Mouse (Mus musculus): Measurements from ENCODE around the gene Irf1. TPM values are rescaled to one million over a fixed set of nuclear protein-coding genes. Genes with fewer than 3 reads are reported as not detected.

Irf1 gene
- polyA plus RNA-seq, 1 experiment from 2014 or later, result 2.5 TPM

DNA sequence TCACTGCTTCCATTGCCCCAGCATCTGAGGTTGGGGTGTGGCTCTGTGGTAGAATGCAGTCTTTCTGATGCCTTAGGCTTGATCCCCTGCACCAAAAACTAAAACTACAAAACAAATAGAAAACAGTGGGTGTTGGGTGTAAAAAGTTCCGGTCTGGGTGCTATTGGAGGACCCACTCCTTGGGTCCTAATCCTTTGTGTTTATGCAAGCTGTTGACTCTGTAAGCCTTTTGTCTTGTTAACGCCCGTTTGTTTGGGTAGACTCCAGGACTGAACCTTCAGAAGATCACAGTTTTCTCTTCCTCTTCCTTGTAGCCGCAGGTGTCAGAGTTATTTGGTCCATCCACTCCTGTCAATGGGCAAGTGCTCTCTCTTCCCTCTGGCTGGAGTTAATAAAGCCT is 30.2 kb downstream of the Irf1 start:
- WGBS, result 67% methylated on average over 4 of the region's 4 CpGs
- no peak for ATAC-seq
- no peaks in the 10 kb centered on the region for H3K36me3 ChIP-seq (ENCODE audit: control insufficient read depth, insufficient read depth)

DNA sequence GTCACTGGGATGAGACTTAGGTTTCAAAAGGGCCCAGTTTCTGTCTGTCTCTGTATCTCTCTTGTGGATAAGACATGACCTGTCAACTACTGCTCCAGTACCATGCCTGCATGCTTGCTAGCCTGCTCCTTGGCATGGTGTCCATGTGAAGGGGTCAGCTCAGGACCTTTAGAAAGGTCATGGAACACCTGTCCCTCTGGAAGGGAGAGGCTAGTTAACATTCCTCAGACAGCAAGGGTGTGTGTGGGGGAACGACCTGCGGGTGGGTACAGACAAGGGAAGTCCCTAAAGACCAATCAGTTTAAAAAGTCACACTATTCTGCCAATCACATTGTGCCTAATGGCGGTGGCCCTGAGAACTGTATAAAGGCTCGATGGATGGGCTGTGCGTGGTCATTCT is 31.2 kb downstream of the Irf1 start:
- Histone ChIP-seq H3K4me3 (replicated peaks; ENCODE audit: low read length) (no peak overlapping the region), H3K4me1 (replicated peaks; ENCODE audit: control insufficient read depth, insufficient read depth, low read length) (no peaks in the 10 kb centered on the region), H3K27me3 (replicated peaks; ENCODE audit: control insufficient read depth, insufficient read depth, low read length) (no peaks in the 10 kb centered on the region), H3K27ac (ENCODE audit: low read length) (no peak overlapping the region), H3K4me2 (ENCODE audit: low read length) (no peak overlapping the region), H3K36me3 (ENCODE audit: control insufficient read depth, insufficient read depth) (no peaks in the 10 kb centered on the region), H3K9me3 (ENCODE audit: control insufficient read depth, low read length) (no peaks in the 10 kb centered on the region), H3K9ac (replicated peaks; ENCODE audit: low read depth, low read length) (no peak overlapping the region)
- WGBS, result 95% methylated on average over 5 of the region's 5 CpGs
- ATAC-seq, result no peak

More for the DNA sequence above, 30.2 kb downstream of the Irf1 start:
- no peak overlapping the region for H3K4me3 ChIP-seq (replicated peaks; ENCODE audit: low read length)
- H3K9ac ChIP-seq (replicated peaks; ENCODE audit: low read depth, low read length), result no peak overlapping the region
- no peaks in the 10 kb centered on the region for H3K9me3 ChIP-seq (ENCODE audit: control insufficient read depth, low read length)
- H3K4me1 ChIP-seq (replicated peaks; ENCODE audit: control insufficient read depth, insufficient read depth, low read length), result no peaks in the 10 kb centered on the region
- H3K27ac ChIP-seq (ENCODE audit: low read length), result no peak overlapping the region
- H3K27me3 ChIP-seq (replicated peaks; ENCODE audit: control insufficient read depth, insufficient read depth, low read length), result no peaks in the 10 kb centered on the region
- no peak overlapping the region for H3K4me2 ChIP-seq (ENCODE audit: low read length)

DNA sequence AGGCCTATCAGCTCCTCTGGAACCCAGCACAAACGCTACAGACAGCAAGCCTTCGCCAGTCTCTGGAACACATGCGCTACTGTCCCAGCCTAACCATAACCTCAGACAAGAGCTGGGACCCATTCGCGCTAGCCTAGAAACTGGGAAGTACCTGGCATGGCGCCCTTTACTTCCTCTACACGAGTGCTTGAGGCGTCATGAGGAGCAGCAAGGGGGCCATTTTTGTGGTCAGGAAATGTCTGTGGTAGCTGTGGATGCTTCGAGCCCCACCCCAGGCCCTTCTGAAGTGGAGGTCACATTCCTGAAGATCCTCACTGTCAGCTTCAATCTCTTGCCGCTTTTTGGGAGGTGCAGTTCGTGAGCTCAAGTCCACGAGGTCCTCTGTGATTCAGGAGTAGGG is 33.3 kb downstream of the Irf1 start:
- 90% methylated on average over 12 of the region's 12 CpGs for WGBS
- H3K9me3 ChIP-seq (ENCODE audit: control insufficient read depth, low read length), result no peaks in the 10 kb centered on the region
- H3K4me3 ChIP-seq (replicated peaks; ENCODE audit: low read length), result no peak overlapping the region
- H3K9ac ChIP-seq (replicated peaks; ENCODE audit: low read depth, low read length), result no peak overlapping the region
- H3K4me2 ChIP-seq (ENCODE audit: low read length), result no peak overlapping the region
- no peak for ATAC-seq
- no peaks in the 10 kb centered on the region for H3K4me1 ChIP-seq (replicated peaks; ENCODE audit: control insufficient read depth, insufficient read depth, low read length)
- H3K27ac ChIP-seq (ENCODE audit: low read length), result no peak overlapping the region
- H3K36me3 ChIP-seq (ENCODE audit: control insufficient read depth, insufficient read depth), result no peaks in the 10 kb centered on the region
- no peaks in the 10 kb centered on the region for H3K27me3 ChIP-seq (replicated peaks; ENCODE audit: control insufficient read depth, insufficient read depth, low read length)

DNA sequence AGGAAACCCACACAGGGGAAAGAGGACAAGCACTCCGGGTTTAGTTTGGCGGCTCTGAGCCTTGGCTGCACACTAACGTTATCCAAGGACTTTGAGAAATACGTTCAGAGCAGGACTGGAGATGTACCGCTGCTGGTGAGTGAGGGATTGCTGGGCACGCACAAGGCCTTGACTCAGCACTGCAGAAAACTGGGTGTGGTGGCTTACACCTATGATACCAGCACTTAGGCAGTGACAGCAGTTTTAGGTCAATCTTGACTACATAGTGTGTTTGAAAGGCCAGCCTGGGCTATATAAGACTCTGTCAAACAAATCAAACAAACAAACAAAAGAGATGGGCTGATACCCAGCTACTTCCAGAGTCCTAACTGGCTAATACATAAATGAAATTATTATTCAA is 33.7 kb downstream of the Irf1 start:
- H3K9me3 ChIP-seq (ENCODE audit: control insufficient read depth, low read length), result no peaks in the 10 kb centered on the region
- H3K36me3 ChIP-seq (ENCODE audit: control insufficient read depth, insufficient read depth), result no peaks in the 10 kb centered on the region
- no peak overlapping the region for H3K4me3 ChIP-seq (replicated peaks; ENCODE audit: low read length)
- no peaks in the 10 kb centered on the region for H3K4me1 ChIP-seq (replicated peaks; ENCODE audit: control insufficient read depth, insufficient read depth, low read length)
- no peak overlapping the region for H3K4me2 ChIP-seq (ENCODE audit: low read length)
- 87% methylated on average over 6 of the region's 6 CpGs for WGBS
- ATAC-seq, result no peak
- no peaks in the 10 kb centered on the region for H3K27me3 ChIP-seq (replicated peaks; ENCODE audit: control insufficient read depth, insufficient read depth, low read length)
- H3K27ac ChIP-seq (ENCODE audit: low read length), result no peak overlapping the region
- no peak overlapping the region for H3K9ac ChIP-seq (replicated peaks; ENCODE audit: low read depth, low read length)

DNA sequence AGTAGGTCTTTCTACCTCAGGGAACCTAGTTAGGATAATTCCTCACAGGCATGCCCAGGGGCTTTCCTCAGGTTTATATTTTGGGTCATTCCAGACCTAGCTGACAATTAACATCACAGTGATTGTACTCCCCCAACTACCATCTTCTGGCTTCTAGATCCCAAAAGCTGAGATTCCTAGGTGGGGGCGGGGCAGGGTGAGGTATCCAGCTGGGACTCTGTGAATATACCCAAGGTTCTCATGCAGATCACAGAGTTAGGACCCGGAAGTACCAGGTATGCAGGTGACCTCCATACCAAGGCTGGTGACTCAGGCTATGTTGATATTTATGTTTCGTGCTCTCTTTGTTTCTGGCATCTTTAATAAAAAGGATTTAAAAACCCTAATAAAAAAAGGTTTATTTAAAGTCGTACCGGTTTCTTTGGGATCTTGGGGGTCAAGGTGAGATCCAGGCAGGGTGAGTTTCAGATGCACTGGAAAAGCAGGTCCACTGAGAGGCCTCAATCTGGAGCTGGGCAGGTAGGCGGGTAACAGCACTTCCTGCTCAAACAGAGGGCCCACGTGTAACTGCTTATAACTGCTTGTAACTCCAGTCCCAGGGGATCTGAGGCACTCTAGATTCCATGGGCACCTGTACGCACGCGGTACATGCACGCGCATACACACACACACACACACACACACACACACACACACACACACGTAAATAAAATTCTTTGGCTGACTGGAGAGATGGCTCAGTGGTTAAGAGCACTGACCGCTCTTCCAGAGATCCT is 34.9 kb downstream of the Irf1 start:
- no peak overlapping the region for H3K27ac ChIP-seq (ENCODE audit: low read length)
- no peaks in the 10 kb centered on the region for H3K36me3 ChIP-seq (ENCODE audit: control insufficient read depth, insufficient read depth)
- no peak overlapping the region for H3K4me3 ChIP-seq (replicated peaks; ENCODE audit: low read length)
- no peak overlapping the region for H3K4me2 ChIP-seq (ENCODE audit: low read length)
- H3K27me3 ChIP-seq (replicated peaks; ENCODE audit: control insufficient read depth, insufficient read depth, low read length), result no peaks in the 10 kb centered on the region
- no peaks in the 10 kb centered on the region for H3K4me1 ChIP-seq (replicated peaks; ENCODE audit: control insufficient read depth, insufficient read depth, low read length)
- no peak overlapping the region for H3K9ac ChIP-seq (replicated peaks; ENCODE audit: low read depth, low read length)
- H3K9me3 ChIP-seq (ENCODE audit: control insufficient read depth, low read length), result no peaks in the 10 kb centered on the region
- ATAC-seq, result no peak
- 84% methylated on average over 14 of the region's 14 CpGs for WGBS

DNA sequence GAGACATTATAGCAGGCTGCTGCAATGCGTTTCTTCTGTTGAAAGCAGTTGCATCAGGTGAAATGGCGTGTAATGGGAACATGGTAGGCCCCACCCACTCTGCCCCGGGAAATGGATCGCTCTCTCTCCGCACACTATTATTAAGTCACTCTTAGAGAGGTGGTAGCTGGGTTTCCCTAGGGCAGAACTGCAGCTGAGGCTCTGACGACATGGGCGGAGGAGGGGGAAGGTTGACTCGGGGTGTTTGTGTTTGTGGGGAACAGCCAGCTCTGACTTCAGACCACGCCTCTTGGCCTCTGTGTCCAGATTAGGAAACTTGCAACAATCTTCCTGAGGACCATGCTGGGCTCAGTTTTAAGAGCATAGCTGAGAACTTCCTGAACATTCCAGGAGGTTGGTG is 36.0 kb downstream of the Irf1 start:
- no peaks in the 10 kb centered on the region for H3K27me3 ChIP-seq (replicated peaks; ENCODE audit: control insufficient read depth, insufficient read depth, low read length)
- no peak overlapping the region for H3K27ac ChIP-seq (ENCODE audit: low read length)
- WGBS, result 75% methylated on average over 9 of the region's 9 CpGs
- no peaks in the 10 kb centered on the region for H3K4me1 ChIP-seq (replicated peaks; ENCODE audit: control insufficient read depth, insufficient read depth, low read length)
- no peak overlapping the region for H3K9ac ChIP-seq (replicated peaks; ENCODE audit: low read depth, low read length)
- H3K36me3 ChIP-seq (ENCODE audit: control insufficient read depth, insufficient read depth), result no peaks in the 10 kb centered on the region
- no peaks in the 10 kb centered on the region for H3K9me3 ChIP-seq (ENCODE audit: control insufficient read depth, low read length)
- no peak for ATAC-seq
- H3K4me2 ChIP-seq (ENCODE audit: low read length), result no peak overlapping the region
- no peak overlapping the region for H3K4me3 ChIP-seq (replicated peaks; ENCODE audit: low read length)

DNA sequence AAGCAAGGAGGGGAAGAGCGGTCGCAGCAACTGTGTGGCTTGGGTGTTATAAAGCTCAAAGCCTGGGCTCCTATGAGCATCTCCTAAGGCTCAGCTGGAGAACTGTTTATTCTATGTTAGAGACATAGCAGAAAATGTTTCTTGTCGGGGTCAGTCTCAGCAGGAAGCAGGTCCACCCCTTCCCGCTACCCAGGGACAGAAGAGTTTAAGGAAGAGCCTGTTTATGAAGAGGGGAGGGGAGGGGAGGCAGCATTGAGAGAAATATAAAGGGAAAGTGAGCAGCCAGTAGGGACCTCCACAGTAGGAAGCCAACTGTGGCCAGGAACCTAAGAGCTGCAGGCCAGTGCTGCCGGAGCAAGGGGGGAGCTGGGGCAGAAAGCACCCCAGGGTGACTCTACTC is 39.5 kb downstream of the Irf1 start:
- H3K27me3 ChIP-seq (replicated peaks; ENCODE audit: control insufficient read depth, insufficient read depth, low read length), result no peaks in the 10 kb centered on the region
- no peak overlapping the region for H3K4me2 ChIP-seq (ENCODE audit: low read length)
- H3K9ac ChIP-seq (replicated peaks; ENCODE audit: low read depth, low read length), result no peak overlapping the region
- 52% methylated on average over 5 of the region's 5 CpGs for WGBS
- no peaks in the 10 kb centered on the region for H3K36me3 ChIP-seq (ENCODE audit: control insufficient read depth, insufficient read depth)
- no peak overlapping the region for H3K27ac ChIP-seq (ENCODE audit: low read length)
- H3K9me3 ChIP-seq (ENCODE audit: control insufficient read depth, low read length), result no peaks in the 10 kb centered on the region
- no peaks in the 10 kb centered on the region for H3K4me1 ChIP-seq (replicated peaks; ENCODE audit: control insufficient read depth, insufficient read depth, low read length)
- no peak for ATAC-seq
- H3K4me3 ChIP-seq (replicated peaks; ENCODE audit: low read length), result no peak overlapping the region

DNA sequence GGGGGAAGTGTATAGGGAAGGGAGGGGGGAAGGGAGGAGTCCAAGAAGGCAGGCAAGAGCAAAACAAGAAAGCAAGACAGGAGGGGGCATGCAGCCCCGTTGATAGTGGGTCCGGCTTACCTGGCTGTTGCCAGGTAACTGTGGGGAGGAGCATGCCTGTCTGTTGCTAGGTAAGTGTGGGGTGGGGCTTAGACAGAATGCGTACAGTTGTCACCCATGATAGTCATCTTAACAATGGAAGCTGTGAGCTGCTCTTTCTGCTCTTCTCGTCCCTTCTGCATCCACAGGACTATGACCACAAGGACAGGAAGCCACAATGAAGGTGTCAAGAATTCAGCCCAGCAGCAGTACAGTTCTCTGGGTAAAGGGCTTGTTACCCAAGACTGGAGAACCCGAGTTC is 40.3 kb downstream of the Irf1 start:
- no peak for ATAC-seq
- H3K9ac ChIP-seq (replicated peaks; ENCODE audit: low read depth, low read length), result no peak overlapping the region
- H3K36me3 ChIP-seq (ENCODE audit: control insufficient read depth, insufficient read depth), result no peaks in the 10 kb centered on the region
- no peaks in the 10 kb centered on the region for H3K9me3 ChIP-seq (ENCODE audit: control insufficient read depth, low read length)
- H3K4me1 ChIP-seq (replicated peaks; ENCODE audit: control insufficient read depth, insufficient read depth, low read length), result no peaks in the 10 kb centered on the region
- no peak overlapping the region for H3K4me3 ChIP-seq (replicated peaks; ENCODE audit: low read length)
- H3K27me3 ChIP-seq (replicated peaks; ENCODE audit: control insufficient read depth, insufficient read depth, low read length), result no peaks in the 10 kb centered on the region
- H3K4me2 ChIP-seq (ENCODE audit: low read length), result no peak overlapping the region
- WGBS, result 59% methylated on average over 5 of the region's 5 CpGs
- H3K27ac ChIP-seq (ENCODE audit: low read length), result no peak overlapping the region

DNA sequence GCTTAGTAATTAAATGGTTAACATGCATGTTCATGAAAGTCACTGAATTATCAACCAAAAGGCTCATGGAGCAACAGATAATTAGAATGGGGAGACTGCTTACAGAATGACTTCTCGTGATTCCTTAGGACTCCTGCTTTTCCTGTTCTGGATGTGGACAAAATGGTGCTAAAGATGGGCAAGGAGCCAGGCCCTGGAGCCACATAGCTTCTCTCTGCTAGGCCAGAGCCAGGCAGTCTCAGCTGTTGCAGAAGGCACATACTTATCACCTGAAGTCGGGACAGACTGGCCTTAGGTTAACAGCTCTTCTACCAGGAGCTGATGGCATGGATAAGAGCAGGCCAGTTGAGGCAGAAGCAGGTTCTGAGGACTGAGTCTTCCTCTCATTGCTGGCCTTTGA is 40.9 kb downstream of the Irf1 start:
- Histone ChIP-seq H3K27ac (ENCODE audit: low read length) (no peak overlapping the region), H3K4me3 (replicated peaks; ENCODE audit: low read length) (no peak overlapping the region), H3K36me3 (ENCODE audit: control insufficient read depth, insufficient read depth) (no peaks in the 10 kb centered on the region), H3K4me1 (replicated peaks; ENCODE audit: control insufficient read depth, insufficient read depth, low read length) (no peaks in the 10 kb centered on the region), H3K9ac (replicated peaks; ENCODE audit: low read depth, low read length) (no peak overlapping the region), H3K27me3 (replicated peaks; ENCODE audit: control insufficient read depth, insufficient read depth, low read length) (no peaks in the 10 kb centered on the region), H3K4me2 (ENCODE audit: low read length) (no peak overlapping the region), H3K9me3 (ENCODE audit: control insufficient read depth, low read length) (no peaks in the 10 kb centered on the region)
- no peak for ATAC-seq
- 63% methylated on average over 2 of the region's 2 CpGs for WGBS

- H3K36me3 ChIP-seq (ENCODE audit: control insufficient read depth, insufficient read depth), result no peaks in the 10 kb centered on the region
- H3K4me2 ChIP-seq (ENCODE audit: low read length), result no peak overlapping the region
- no peak overlapping the region for H3K27ac ChIP-seq (ENCODE audit: low read length)
- H3K4me1 ChIP-seq (replicated peaks; ENCODE audit: control insufficient read depth, insufficient read depth, low read length), result no peaks in the 10 kb centered on the region
- H3K27me3 ChIP-seq (replicated peaks; ENCODE audit: control insufficient read depth, insufficient read depth, low read length), result no peaks in the 10 kb centered on the region
- ATAC-seq, result no peak
- 80% methylated on average over 3 of the region's 3 CpGs for WGBS
- no peak overlapping the region for H3K9ac ChIP-seq (replicated peaks; ENCODE audit: low read depth, low read length)
- H3K4me3 ChIP-seq (replicated peaks; ENCODE audit: low read length), result no peak overlapping the region
- no peaks in the 10 kb centered on the region for H3K9me3 ChIP-seq (ENCODE audit: control insufficient read depth, low read length)
Measured at GRCm38 (mm10) chr11:53811312-53811711, 41.5 kb downstream of the Irf1 start.
